Mouse (Mus musculus) spleen, embryonic (tissue): ENCODE measurements at regions not wholly inside any gene's neighbourhood (a gene's known extent, or its start where the extent isn't known, plus 50 kb on each side); places are given as distances from the start of the nearest gene placed in this dataset.

Source experiments
- CTCF ChIA-PET: fragments of 350-600 bp; sonication (Branson Sonifier 250); formaldehyde crosslinking; loops from one replicate; lab custom pipeline; 2022; lab: Charles Lee

DNA sequence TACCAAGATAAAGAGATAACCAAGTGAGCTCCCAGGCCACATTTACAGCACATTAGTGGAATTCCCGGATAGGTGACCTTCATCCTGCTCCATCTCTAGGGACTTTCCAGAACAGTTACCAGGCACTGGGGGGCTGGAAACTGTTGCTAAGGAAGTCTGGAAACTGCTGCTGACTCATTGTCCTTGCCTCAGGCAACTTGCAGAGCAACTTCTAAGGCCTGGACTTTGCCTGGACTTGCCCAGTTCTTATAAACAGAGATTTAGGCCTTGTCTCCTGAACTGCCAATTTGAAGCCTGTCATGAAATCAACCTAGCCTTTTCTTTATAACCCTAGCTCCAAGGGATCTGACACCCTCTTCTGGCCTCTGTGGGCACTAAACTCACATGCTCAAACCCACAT lies 224.0 kb upstream of the Gm6657 start:
- CTCF ChIA-PET = no interaction called here

DNA sequence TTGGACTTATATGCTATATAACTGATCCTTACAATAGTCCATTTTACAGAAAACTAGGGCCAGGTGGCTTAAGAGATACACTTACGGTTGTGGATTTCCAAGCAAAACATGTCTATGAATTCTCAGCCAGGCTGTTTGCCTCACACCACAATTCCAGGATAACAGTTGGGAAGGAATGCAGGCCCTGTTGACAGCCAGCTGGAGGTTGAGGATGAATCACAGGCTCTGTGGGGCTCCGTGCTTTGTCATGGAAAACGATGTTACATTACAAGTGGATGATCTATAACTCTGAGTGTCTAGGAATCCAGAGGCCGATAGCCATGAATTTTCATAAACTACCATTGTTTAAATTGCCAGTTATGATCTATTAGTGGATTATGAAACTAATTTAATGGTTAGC lies 221.9 kb upstream of the Gm6657 start:
- CTCF ChIA-PET = no interaction called here

DNA sequence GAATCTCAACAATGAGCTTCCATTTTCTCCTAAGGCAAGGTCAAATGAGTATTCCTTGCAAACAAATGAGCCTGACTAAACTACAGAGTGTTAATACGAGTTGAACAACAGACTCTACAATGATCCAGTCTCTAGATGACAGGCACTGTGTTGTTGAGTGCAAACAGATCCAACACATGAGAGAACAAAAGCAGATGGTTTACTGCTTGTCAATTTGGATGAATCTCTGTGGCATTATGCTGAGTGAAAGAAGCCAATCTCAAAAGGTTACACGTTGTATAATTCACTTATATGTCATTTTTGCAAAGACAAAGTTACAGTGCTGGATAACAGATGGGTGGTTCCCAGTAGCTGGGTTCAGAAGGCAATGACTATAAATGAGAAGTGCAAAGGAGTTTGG lies 217.1 kb upstream of the Gm6657 start:
- CTCF ChIA-PET = no interaction called here

DNA sequence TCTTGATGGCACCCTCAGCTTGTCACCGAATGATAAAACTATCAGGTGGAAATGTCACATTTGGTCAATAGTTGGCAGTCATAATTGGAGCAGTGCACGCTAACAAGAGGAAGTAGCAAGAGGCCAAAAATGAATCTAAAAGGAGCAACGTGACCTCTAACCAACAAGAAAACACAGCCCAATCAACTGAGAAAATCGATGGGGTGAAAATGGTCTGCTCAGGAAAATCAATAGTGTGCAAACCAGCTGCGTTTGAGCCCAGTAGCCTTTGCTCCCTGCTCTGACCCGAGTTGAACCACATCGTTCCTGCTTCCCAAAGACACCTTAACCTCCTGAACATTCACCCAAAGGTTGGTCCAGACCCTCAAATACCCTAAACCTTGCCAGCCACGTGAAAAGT lies 207.3 kb upstream of the Gm6657 start:
- CTCF ChIA-PET = no interaction called here

DNA sequence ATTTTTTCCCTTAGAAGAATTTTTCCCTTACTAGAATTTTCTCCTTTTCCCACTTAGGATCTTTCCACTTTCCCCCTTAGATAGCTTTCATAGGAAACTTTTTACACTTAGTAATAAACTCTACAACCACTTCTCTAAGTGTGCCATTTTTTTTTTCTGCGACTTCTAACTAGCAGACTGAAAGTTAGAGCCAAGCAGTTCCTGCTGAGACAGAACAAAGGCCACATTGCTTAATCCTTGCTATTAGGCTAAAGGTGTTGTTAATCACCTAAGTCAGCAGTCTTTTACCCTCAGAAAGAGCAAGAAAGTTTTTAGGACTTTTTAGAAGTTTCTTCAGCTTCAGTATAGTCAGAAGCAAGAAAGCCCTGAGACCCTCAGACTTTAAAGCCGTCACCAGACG lies 204.3 kb upstream of the Gm6657 start:
- CTCF ChIA-PET = no interaction called here

DNA sequence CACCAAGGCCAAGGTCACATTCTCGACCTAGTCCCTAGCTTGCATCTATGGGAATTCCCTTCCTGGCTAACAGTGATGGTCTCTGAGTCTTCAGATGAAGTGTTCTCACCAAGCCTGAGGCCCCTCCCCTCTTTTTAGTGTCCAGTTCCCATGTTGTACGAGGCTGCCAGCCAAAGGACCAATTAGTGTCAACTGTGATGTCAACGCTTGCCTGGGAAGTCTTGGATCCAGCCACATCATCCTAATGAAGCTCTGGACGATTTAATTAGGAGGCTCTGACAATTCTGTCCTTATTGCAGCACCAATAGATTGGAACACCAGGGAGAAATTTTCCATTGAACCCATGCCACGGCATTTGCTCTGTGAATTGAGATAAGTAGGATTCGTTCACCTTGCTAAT lies 202.4 kb upstream of the Gm6657 start:
- CTCF ChIA-PET = no interaction called here

DNA sequence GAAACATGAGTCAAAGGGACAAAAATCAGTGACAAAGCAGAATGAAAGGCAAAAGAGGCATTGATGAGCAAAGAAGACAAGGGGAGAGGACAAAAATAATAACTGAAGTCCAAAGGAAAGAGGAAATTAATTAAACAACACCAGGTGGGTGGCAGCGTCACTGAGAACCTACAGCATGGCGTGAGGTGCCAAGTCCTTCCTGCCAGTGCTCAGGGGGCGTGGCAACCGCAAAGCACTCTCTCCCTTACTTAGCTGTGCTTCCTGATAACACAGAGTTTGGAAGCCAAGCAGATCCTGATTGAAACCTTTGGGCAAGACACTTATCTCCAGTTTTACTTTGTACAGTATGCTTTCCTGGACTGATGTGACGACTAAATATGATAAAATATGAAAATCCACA lies 199.9 kb upstream of the Gm6657 start:
- CTCF ChIA-PET = no interaction called here

DNA sequence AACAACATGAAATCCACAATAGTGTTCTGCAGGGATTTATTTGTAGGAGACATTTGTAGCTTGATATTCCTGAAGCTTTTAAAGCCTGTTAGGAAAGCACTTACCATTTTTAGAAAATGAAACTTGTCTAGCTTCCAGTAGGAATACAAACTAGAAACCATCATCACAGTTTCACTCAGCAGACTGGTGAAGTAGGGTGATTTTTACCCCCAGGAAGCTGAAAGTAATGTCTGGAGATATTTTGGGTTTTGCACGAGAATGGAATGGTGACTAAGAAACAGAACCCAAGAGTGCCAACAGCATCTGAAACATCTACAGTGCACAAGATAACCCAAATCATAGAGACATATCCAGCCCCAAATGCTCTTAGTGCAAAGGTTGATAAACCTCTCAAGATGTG lies 196.1 kb upstream of the Gm6657 start:
- CTCF ChIA-PET = interaction anchor here (0.6 kb wide), 1 partner anchor 23 kb away, joined by 3 read pairs; no protein-coding TSS in a partner anchor

DNA sequence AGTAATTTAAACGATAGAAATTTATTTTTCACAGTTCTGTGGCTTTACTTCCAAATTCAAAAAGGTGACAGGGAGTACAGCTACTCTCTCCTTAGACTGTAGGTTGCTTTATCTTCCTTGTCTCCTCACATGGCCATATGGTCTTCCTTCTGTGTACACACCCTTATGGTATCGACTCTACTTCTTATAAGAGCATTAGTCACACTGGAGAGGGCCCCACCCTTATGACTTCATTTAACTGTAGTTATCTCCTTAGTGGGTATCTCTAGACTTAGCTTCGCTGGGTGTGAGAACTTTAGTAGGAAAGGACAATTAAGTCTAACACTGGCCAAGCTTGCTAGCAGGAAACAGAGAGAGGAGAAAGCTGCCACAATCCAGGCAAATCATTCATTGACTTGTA lies 193.6 kb upstream of the Gm6657 start:
- CTCF ChIA-PET = no interaction called here

DNA sequence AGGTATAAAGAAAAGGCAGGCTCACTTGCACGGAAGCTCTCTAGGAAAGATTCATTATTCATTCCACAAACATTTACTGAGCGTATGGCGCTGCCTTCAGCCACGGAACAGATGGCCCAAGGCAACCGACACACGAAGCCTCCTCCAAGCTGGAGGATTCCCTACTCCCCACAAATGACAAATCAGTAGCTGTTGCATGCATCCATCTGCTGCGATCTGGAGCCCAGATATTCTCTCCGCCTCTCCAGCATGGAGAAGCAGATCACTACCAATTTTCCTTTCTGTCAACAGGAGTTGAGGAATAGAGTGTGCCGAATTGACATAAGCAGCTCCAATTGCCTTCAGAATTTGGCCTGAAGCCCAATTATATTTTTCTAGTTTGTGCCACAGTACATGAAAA lies 192.2 kb upstream of the Gm6657 start:
- CTCF ChIA-PET = no interaction called here

DNA sequence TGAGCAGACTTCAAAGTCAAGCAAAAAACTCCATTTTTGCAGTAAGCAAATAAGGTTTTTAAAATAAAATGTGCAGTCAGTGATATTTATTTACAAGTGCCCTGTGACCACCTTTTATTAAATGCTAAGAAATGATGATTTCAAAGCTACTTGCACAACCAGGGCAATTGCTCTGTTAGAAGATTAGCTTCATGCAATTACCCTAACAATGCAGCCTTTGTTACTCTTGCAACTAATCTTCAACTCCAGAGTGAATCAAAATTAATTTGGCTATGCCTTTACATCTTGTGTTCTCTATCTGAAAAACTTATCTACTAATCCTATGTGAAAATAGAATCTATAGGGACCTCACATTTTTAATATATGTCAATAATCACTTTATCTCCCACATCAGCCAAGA lies 160.3 kb upstream of the Gm6657 start:
- CTCF ChIA-PET = no interaction called here

DNA sequence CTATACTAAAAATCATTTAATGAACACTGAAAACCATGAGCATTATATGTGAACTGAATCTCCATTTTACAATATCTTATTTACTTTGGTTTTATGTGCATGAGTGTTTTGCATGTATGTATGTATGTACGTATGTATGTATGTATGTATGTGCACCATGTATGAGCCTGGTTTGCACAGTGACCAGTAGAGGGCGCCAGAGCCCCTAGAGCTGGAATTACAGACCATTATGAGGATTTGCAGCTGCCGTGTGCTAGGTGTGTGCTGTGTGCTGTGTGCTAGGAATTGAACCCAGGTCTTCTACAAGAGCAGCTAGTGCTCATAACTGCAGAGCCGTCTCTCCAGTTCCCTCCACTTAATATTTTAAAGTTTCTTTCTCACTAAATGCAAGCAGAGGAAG lies 147.5 kb upstream of the Gm6657 start:
- CTCF ChIA-PET = no interaction called here

DNA sequence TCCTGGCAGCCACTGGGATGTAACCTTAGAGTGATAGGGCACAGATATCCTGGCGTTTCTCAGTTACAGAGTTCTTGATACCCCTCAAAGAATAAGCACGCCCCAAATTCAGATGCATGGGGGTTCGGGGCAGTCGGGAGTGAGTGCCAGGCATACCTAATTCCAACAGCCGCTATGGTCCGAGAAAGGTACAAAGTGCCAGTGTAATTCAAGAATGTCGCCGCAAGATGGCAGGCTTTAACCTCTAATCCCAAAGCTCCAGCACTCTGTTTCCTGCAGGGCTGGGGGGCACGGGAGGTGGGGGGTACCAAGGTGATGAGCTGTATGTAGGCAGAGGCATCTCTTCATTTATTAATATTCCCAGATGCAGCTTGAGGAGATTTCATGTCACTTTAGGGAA lies 138.1 kb upstream of the Gm6657 start:
- CTCF ChIA-PET = interaction anchor here (0.6 kb wide), 2 partner anchors 199 to 351 kb away, joined by 4 to 5 read pairs; no protein-coding TSS in a partner anchor

DNA sequence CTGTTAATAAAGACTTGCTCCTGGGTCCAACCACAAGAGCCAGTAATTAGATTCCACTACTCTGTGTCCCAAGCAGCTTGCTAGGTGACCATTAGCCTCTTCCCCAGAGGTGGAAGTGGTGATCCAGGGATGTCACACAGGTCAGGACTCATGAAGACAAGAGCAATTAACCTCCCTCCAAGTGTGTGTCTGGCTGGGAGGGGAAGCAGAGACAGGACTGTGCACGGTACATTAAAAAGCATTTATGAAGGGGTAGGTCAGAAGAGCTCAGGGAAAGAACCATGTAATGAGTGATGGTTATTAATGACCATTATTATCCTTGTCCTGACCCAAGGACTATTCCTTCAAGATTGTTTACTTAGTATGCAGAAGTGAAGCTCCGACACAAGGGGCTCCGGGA lies 136.9 kb upstream of the Gm6657 start:
- CTCF ChIA-PET = no interaction called here

DNA sequence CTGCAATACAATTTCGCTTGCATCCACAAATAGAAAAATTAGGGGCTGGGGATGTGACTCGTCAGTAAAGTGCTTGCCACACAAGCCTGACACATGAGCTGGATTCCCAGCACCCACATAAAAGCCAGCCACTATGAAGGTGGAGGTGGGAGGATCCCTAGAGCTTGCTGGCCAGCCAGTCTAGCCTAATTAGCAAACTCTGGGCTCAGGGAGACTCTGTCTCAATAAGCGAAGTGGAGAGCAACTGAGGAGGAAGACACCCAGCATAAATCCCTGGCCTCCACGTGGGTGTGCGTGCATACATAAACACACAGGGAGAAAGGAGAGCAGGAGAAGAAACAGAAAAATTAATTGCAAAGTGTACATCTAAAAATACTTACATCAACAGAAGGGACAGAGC lies 134.1 kb upstream of the Gm6657 start:
- CTCF ChIA-PET = no interaction called here

DNA sequence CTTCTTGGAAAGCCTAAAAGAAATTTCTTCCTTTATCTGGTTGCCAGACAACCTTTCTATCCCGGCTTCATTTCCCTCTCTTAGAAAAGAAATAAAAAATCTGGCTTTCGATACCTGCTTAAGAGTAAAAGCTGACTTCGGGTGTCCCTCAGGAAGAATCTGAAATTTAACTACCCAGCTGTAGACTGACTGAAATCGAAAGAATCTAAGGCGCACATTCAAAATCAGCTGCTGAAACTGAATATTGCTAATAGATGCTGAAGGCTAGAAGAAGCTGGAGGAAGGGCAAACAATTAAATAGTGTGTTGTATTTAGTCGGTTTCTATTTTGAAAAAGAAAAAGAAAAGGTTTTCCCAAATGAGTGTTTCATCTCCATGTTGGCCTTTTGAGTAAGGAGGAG lies 128.0 kb upstream of the Gm6657 start:
- CTCF ChIA-PET = no interaction called here

DNA sequence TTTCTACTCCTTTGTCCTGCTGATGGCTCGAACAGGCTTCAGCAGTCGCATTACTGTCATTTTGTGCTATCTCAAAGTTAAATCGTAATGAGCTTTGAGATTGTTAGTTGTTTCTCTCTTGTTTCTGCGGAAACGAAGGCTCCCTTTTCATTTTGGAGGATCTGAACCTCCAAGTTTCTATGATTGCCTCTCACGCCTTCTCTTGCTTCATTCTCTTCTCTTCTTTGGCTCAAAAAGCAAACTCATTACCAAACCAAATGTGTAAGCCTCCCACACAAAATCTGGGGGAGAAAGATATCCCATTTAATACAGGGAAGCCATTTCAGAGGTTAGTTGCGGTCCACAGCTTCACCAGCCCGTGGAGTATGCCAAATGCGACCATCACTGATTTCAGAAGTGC lies 121.1 kb upstream of the Gm6657 start:
- CTCF ChIA-PET = interaction anchor here (0.7 kb wide), 1 partner anchor 24 kb away, joined by 8 read pairs; no protein-coding TSS in a partner anchor

DNA sequence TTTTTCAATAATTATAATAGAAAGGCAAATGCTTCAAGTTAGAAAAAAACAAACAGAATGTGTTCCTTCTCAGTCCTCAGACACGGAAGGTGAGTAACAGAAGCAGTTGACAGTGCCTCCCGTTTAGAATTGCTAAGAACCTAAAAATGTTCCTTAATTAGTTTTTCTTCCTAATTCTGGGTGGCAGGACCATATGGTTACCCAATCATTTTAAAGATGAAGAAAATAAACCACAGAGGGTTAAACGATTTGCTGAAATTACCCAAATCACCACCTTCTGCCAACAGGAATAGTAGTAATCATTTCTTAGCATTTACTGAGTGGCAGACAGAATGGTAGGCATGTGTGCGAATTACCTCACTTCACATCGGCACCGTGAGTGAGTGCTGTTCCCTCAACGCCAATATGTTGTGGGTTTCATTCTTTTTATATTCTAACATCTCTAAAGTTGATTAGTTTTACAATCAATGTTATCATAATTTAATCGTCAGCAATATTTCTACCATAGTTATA lies 119.7 kb upstream of the Gm6657 start:
- CTCF ChIA-PET = no interaction called here

DNA sequence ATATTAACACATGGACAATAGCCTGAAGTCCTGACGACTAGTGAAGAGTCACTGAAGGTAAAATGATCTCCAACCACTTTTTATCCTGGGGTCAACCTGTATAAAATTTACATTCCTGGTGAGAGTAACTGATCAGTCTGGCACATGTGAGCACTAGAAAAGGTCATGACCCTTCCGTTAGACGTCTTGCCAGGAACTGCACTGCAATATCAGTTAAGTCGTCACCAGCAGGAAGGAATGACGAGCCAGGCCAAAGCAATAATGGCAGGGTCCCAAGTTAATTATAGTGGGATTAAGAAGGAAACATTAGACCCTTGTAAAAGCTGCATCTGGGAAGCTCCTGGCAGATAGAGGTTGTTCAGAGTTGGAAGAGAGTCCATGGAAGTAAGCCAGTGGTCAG lies 116.8 kb upstream of the Gm6657 start:
- CTCF ChIA-PET = no interaction called here

DNA sequence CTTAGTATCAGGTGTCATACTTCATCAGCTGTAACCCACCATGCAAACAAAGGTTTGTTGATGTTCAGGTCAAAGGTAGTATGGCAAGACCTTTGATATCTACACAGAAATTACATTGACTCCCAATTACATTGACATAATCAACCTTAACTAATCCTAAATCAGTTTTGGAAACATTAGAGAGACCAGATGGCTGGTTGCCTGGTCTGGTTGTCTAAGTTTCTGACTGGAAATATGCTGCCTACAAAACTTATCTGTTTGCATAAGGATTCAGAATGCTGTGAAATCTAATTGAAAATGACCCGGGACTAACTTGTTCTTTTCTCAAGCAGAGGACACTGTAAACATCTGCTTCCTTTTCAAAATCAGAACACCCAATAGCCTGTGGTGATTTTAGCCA lies 111.9 kb upstream of the Gm6657 start:
- CTCF ChIA-PET = no interaction called here

DNA sequence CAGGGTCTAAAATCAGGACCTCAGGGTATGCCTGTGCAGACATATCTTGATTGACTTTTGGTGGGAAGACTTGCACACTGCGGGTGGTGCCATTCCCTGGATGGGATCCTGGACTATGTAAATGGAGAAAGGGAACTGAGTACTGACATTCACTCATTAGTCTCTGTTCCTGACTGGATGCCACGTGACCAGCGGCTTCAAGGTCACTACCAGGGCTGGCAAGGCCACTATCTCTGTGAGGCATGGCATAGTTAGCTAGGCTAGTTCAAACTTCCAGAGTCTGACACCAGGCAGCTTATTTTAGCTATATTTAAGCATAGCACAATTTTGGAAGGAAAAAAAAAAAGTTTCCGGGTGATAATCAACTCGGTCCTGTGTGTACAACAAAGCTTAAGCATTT lies 108.0 kb upstream of the Gm6657 start:
- CTCF ChIA-PET = no interaction called here

DNA sequence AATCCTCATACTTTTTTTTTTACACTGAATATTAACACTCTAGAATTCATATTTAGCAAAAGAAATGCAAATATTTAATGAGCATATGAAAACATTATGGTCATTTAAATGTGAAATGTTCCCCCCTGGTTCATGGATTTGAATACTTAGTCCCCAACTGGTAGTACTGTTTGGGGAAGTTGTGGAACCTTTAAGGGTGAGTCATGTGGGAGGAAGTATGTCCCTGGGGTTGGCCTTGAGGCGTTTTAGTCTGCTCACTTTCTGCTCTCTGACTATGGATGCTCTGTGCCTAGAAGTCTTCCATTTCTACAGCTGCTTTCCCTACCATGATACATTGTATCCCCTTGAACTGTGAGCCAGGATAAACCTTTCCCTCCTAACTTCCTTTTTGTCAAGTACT lies 106.1 kb upstream of the Gm6657 start:
- CTCF ChIA-PET = no interaction called here

DNA sequence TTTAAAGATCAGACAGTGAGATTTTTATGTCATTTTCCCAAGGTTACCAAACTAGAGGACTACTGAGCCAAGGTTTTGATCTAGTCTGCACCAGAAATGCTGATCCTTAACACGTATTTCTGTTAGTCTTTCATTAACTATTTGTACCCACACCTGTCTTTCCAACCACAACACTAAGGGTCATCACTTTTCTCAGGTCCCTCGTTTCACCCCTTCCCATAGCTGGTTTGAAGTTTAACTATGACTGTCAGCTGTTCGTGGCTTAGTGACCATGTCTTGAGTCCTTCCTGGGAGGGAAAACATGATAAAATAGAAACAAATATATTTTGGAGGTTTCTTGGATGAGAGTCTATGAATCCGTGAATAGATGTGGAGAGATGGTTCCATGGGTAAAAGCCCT lies 99.6 kb upstream of the Gm6657 start:
- CTCF ChIA-PET = no interaction called here

DNA sequence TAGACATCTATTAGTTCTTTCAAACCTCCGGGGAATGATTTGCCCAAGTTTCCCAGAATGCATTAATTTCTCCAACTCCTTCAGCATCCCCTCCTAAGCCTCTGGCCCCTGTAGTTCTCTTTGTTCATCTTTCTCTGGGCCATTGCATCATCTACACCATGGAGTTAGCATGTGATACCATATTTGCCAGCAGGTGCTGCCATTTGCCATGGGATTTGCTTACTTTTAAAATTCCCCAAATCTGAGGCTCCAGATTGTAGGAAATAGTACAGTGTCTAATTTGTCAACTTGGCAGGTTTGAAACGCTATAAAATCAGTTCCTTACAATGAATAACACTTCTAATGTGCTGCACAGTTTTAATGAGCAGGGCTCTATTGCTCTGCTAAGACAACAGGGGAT lies 98.7 kb upstream of the Gm6657 start:
- CTCF ChIA-PET = no interaction called here

DNA sequence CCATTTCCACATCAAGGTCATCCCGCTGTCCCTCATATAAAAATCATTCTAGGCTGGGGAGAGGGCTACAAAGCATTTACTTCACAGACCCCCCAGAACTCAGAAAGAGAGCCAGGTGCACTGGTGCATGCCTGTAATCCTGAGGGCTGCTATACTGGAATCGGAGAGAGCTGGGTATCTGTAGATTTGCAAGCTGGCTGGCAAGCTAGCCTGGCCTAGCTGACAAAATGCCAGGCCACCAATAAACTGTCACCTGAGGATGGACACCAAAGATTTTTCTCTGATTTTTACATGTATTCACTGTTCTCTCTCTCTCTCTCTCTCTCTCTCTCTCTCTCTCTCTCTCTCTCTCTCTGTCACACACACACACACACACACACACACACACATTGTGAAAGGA lies 98.1 kb upstream of the Gm6657 start:
- CTCF ChIA-PET = no interaction called here
